Mouse (Mus musculus): ENCODE measurements around the gene Rfx1. TPM values are rescaled to one million over a fixed set of nuclear protein-coding genes. Genes with fewer than 3 reads are reported as not detected.

The Rfx1 gene
- 10 to 100 TPM; 23.1 to 37.3 TPM for polyA plus RNA-seq (2017; shearing (Covaris generic))

DNA sequence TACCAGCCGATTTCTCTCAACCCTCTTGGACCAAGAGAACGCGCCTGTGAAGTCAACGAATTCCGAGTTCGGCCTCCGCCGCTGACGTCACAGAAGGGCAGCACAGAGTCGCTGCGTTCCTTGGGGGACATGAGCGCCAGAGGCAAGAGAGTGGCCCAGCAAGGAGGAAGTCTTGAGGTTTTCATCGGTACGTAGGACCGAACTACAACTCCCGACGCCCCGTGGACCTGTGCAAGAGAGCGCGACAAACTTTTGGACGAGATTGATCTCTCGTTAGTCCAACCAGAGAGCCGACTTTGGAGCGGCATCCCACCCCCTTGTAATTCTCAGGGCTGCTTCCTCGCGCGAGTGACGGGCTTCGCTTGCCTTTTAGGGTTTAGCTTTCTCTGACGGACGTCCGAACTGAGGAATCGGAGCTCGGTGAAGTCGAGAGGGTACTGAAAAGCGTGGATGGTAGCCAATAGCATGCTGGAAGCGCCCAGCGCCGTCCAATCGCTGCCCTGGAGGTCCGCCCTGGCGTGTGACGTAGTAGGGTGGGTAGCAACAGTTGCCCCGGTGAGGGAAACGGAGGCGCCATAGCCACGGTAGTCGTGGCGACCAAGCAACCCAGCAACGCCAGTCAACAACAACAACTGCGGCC lies at the start of gene Rfx1:
Gene Rfx1, plus strand, starts transcription at position 544 of the 640 bp plus-strand sequence.

DNA sequence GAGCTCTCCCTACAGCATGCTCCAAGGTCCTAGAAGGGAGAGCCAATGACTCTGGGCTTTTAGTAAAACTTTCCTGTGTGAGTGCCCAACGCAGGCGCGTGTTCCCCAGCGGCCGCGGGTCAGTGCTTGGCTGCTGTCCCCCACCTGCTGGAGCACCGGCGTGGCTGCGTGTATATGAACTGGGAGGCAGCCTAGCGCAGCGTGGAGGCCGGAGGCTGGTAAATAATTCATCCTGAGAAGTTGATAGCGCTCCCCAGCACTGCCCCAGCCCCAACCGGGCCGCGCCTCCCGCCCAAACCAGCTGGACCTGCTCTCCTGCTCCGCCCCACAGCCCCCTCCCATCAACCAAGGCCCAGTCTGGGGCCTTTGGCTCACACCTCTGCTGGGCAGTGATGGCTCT lies 45.5 kb upstream of the Rfx1 start, which contains the start of gene Palm3:
Gene Palm3, plus strand, starts transcription at position 376 of the 400 bp plus-strand sequence.

DNA sequence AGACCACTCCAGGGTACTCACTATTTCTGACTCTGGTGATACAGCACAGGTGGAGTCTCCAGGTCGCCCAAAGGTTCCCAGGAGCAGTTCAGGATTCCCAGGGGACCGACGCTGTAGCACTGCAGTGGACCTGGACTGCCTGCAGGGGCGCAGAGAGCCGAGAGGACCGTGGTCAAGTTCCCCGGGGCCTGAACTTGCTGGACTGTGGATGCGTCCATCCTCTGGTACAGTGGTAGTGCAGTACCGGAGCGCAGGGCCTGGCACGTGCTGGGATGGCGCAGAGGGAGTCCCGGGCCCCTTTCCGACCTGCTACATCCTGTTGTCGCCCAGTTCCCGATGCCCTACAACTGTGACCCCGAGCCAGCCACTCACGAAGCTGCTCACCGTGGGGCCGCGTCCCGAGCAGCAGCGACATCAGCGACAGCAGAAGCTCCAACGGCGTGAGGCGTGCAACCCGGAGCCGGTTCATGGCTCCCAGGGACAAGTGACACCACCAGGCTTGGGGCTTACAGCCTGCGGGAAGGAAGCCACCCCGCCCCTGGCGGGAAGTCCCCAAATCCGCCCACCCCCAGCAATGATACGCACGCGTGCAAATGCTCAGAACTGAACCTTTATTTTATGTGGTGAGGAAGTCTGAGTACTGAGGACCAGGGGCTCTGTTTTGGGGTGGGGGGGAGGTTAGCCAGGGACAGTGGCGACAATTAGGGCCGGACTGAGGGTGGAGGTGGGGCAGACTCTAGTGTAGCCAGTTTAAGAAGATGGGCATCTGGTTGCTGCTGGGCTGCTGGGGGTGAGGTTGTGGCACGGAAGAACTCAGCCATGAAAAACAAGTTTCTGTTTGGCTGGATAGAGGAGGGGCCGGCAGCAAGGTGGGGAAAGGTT lies 24.3 kb upstream of the Rfx1 start, which contains the start of gene Il27ra:
Gene Il27ra, minus strand, starts transcription at position 524 of the 882 bp plus-strand sequence.

DNA sequence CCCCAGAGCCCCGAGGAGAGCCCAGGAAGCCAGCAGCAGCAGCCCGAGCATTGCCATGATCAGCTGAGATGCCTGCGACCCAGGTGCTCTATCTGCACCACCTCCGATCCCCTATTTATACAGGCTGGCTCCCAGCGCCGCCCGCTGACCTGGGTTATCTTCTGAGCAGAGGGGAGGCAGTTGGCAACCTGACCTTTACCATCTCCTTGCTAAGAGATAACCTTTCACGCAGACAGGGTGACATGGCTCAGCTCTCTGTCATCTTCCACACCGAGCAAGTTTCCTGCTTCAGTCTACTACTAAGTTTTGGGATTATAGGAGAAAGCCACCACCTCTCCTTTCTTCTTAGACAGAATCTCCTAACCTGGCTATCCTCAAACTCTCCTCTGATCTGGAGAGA lies 21.7 kb upstream of the Rfx1 start, which contains the start of gene Rln3:
Gene Rln3, minus strand, starts transcription at position 101 of the 400 bp plus-strand sequence.

DNA sequence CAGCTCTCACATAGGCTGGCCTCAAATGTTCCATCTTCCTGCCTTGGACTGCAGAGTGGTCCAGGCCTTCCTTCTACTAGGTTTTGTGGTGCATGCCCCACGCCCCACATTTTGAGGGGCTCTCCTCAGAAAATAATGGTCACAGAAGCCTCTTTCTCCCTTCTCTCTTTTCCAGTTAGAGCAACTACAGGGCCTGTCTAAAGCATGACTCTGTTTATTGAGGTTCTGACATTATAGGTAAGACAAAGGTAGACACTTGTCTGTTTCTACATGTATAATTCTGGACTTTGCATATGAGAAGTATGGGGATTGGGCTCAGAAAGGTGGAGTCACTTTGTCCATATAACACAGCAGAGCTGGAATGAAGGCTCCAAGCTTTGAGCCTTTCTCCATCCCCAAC lies 1.6 kb upstream of the Rfx1 start, which contains the start of gene Gm10643:
Gene Gm10643, minus strand, starts transcription at position 101 of the 400 bp plus-strand sequence.

DNA sequence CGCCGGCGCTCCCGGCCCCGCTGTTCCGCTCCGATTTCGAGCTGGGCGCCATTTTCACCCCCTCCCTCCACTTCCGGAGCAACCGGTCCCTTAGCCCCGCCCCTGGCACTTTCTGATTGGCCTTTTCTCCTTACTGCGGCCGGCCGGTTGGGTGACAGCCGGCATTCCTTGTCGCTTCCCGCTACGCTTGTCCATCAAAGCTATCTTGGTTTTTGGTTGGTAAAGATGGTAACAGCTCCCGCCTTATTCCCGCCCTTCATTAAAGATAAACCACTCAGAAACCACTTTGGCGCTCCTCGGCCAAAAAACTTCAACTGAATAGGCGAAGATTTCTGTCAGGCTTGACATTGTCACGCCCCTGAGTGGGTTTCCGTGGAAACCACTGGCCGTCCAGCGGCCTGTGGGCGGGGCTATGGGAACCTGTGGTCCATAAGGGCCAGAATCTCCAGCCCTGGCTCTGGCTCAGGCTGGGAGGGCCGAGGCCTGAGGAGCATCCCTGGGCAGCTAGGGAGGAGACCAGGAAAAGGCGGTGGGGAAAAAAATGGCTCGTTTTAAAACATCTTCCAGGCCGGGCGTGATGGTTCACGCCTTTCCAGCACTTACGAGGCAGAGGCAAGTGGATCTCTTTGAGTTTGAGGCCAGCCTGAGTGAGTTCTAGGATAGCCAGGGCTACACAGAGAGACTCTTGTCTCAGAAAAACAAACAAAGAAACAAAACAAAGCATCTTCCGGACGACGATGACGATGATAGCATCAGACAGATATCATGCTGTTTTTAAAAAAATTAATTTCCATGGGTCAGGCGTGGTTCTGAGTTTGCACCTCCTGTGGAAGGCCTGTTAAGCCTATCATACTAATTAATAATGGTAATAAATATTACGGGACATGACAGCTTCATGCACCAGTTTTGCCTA lies 38.3 kb downstream of the Rfx1 start, which contains the start of gene Dcaf15:
Gene Dcaf15, minus strand, starts transcription at position 72 of the 913 bp plus-strand sequence.

DNA sequence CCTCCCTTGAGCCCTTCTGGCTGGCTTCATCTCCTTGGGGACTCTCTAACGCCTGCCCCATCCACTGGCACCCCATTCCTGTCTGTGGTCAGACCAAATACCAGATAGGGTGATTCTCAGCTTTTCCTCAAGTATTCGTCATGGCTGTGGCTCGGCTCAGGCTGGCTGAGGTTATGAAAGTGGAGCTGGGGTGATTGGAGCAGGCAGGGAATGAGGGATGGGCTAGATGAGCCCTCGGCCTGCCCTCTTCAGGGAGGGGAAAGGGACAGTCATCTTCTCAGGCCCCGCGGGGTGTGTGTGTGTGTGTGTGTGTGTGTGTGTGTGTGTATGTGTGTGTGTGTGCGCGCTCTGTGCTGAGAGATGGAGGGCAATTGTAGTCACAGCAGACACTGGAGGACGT lies 59.0 kb downstream of the Rfx1 start, which contains the start of gene Podnl1:
Gene Podnl1, plus strand, starts transcription at position 334 of the 400 bp plus-strand sequence.

Other genes with a start within 250 kb of the Rfx1 start
- 1 to 10 TPM; 6.8 to 8.2 TPM for gene Adgrl1, start 166.7 kb upstream of the Rfx1 start, polyA plus RNA-seq (2017; shearing (Covaris generic))
- gene Gm10644, start 111.6 kb upstream of the Rfx1 start, polyA plus RNA-seq (2017; shearing (Covaris generic)) = under 1 TPM; 0.31 to 0.41 TPM
- 10 to 100 TPM; 15.0 to 20.4 TPM for gene Asf1b, start 111.3 kb upstream of the Rfx1 start, polyA plus RNA-seq (2017; shearing (Covaris generic))
- 10 to 100 TPM; 54.4 to 56.5 TPM for gene Prkaca, start 93.8 kb upstream of the Rfx1 start, polyA plus RNA-seq (2017; shearing (Covaris generic))
- gene Samd1, start 69.2 kb upstream of the Rfx1 start, polyA plus RNA-seq (2017; shearing (Covaris generic)) = 10 to 100 TPM; 10.8 to 13.7 TPM
- gene 1700067K01Rik, start 65.3 kb upstream of the Rfx1 start, polyA plus RNA-seq (2017; shearing (Covaris generic)) = 1 to 10 TPM in 1 of 2 experiments, under 1 TPM in 1; 0.27 to 1.9 TPM
- gene 2210011C24Rik, start 54.7 kb upstream of the Rfx1 start, polyA plus RNA-seq (2017; shearing (Covaris generic)) = 1 to 10 TPM; 2.9 to 7.6 TPM
- 10 to 100 TPM; 11.3 to 13.7 TPM for gene Palm3, start 45.4 kb upstream of the Rfx1 start, polyA plus RNA-seq (2017; shearing (Covaris generic))
- 100 to 1,000 TPM; 365 to 373 TPM for gene Il27ra, start 24.2 kb upstream of the Rfx1 start, polyA plus RNA-seq (2017; shearing (Covaris generic))
- gene Rln3, start 21.8 kb upstream of the Rfx1 start, polyA plus RNA-seq (2017; shearing (Covaris generic)) = 100 to 1,000 TPM in 1 of 2 experiments, 10 to 100 TPM in 1; 65.5 to 209 TPM
- gene Gm10643, start 1.7 kb upstream of the Rfx1 start, polyA plus RNA-seq (2017; shearing (Covaris generic)) = 1 to 10 TPM; 2.0 to 3.5 TPM
- gene Dcaf15, start 37.9 kb downstream of the Rfx1 start, polyA plus RNA-seq (2017; shearing (Covaris generic)) = 10 to 100 TPM; 28.6 to 31.3 TPM
- 10 to 100 TPM; 21.0 to 24.1 TPM for gene Podnl1, start 59.2 kb downstream of the Rfx1 start, polyA plus RNA-seq (2017; shearing (Covaris generic))
- gene Cc2d1a, start 81.1 kb downstream of the Rfx1 start, polyA plus RNA-seq (2017; shearing (Covaris generic)) = 10 to 100 TPM; 42.3 to 51.2 TPM
- gene 4930432K21Rik, start 81.2 kb downstream of the Rfx1 start, polyA plus RNA-seq (2017; shearing (Covaris generic)) = 1 to 10 TPM; 1.5 to 1.8 TPM
- 1 to 10 TPM in 1 of 2 experiments, under 1 TPM in 1; 0.90 to 3.7 TPM for gene Nanos3, start 118.4 kb downstream of the Rfx1 start, polyA plus RNA-seq (2017; shearing (Covaris generic))
- 10 to 100 TPM; 14.8 to 16.2 TPM for gene Zswim4, start 170.2 kb downstream of the Rfx1 start, polyA plus RNA-seq (2017; shearing (Covaris generic))
- gene D8Ertd738e, start 182.9 kb downstream of the Rfx1 start, polyA plus RNA-seq (2017; shearing (Covaris generic)) = 100 to 1,000 TPM; 221 to 259 TPM
- gene Mri1, start 190.5 kb downstream of the Rfx1 start, polyA plus RNA-seq (2017; shearing (Covaris generic)) = 100 to 1,000 TPM in 1 of 2 experiments, 10 to 100 TPM in 1; 98.0 to 107 TPM
- gene Ccdc130, start 203.5 kb downstream of the Rfx1 start, polyA plus RNA-seq (2017; shearing (Covaris generic)) = 10 to 100 TPM; 39.1 to 48.4 TPM

Data from inflammation-experienced regulatory T-cells (primary cell).